Mouse (Mus musculus): ENCODE measurements at regions not wholly inside any gene's neighbourhood (a gene's known extent, or its start where the extent isn't known, plus 50 kb on each side); places are given as distances from the start of the nearest gene placed in this dataset.

- no peak for DNase-seq (ENCODE audit: low spot score in 2 of 2)
Observed at GRCm38 (mm10) chr4:31612147-31612824, 351.6 kb upstream of the Map3k7 start.

GRCm38 (mm10) chr4:31612825-31613514 lies 350.9 kb upstream of the Map3k7 start:
- no peak for DNase-seq (ENCODE audit: low spot score in 2 of 2)

GRCm38 (mm10) chr4:31617572-31617971 lies 346.3 kb upstream of the Map3k7 start:
- DNase-seq (ENCODE audit: low spot score in 2 of 2) = no peak

- DNase-seq (ENCODE audit: low spot score in 2 of 2) = no peak
Observed at GRCm38 (mm10) chr4:31618026-31618425, 345.9 kb upstream of the Map3k7 start.

GRCm38 (mm10) chr4:31621205-31621604 lies 342.7 kb upstream of the Map3k7 start:
- no peak for DNase-seq (ENCODE audit: low spot score in 2 of 2)

- DNase-seq (ENCODE audit: low spot score in 2 of 2) = no peak
Observed at GRCm38 (mm10) chr4:31627053-31627452, 336.8 kb upstream of the Map3k7 start.

GRCm38 (mm10) chr4:31627777-31628176 lies 336.1 kb upstream of the Map3k7 start:
- DNase-seq (ENCODE audit: low spot score in 2 of 2) = no peak

- no peak for DNase-seq (ENCODE audit: low spot score in 2 of 2)
Observed at GRCm38 (mm10) chr4:31638564-31638963, 325.3 kb upstream of the Map3k7 start.

GRCm38 (mm10) chr4:31642161-31642560 lies 321.7 kb upstream of the Map3k7 start:
- peak; percentile 25 to 55 for DNase-seq (ENCODE audit: low spot score in 2 of 2)

- DNase-seq (ENCODE audit: low spot score in 2 of 2) = no peak
Observed at GRCm38 (mm10) chr4:31642593-31643290, 321.2 kb upstream of the Map3k7 start.

- no peak for DNase-seq (ENCODE audit: low spot score in 2 of 2)
Observed at GRCm38 (mm10) chr4:31648631-31649368, 315.1 kb upstream of the Map3k7 start.

GRCm38 (mm10) chr4:31655364-31656106 lies 308.4 kb upstream of the Map3k7 start:
- no peak for DNase-seq (ENCODE audit: low spot score in 2 of 2)

GRCm38 (mm10) chr4:31656111-31656510 lies 307.8 kb upstream of the Map3k7 start:
- no peak for DNase-seq (ENCODE audit: low spot score in 2 of 2)

- DNase-seq (ENCODE audit: low spot score in 2 of 2) = no peak
Observed at GRCm38 (mm10) chr4:31658820-31659219, 305.1 kb upstream of the Map3k7 start.

GRCm38 (mm10) chr4:31660896-31661295 lies 303.0 kb upstream of the Map3k7 start:
- DNase-seq (ENCODE audit: low spot score in 2 of 2) = no peak

- no peak for DNase-seq (ENCODE audit: low spot score in 2 of 2)
Observed at GRCm38 (mm10) chr4:31671530-31672170, 292.2 kb upstream of the Map3k7 start.

GRCm38 (mm10) chr4:31672171-31672841 lies 291.6 kb upstream of the Map3k7 start:
- DNase-seq (ENCODE audit: low spot score in 2 of 2) = no peak

- DNase-seq (ENCODE audit: low spot score in 2 of 2) = no peak
Observed at GRCm38 (mm10) chr4:31672842-31673171, 291.1 kb upstream of the Map3k7 start.

- DNase-seq (ENCODE audit: low spot score in 2 of 2) = no peak
Observed at GRCm38 (mm10) chr4:31679007-31679590, 284.8 kb upstream of the Map3k7 start.

- DNase-seq (ENCODE audit: low spot score in 2 of 2) = no peak
Observed at GRCm38 (mm10) chr4:31680958-31681357, 282.9 kb upstream of the Map3k7 start.

All from left cerebral cortex, adult 8-10 months (tissue).